Mouse (Mus musculus): ENCODE results near the gene Serpine3.

The Serpine3 gene

DNA sequence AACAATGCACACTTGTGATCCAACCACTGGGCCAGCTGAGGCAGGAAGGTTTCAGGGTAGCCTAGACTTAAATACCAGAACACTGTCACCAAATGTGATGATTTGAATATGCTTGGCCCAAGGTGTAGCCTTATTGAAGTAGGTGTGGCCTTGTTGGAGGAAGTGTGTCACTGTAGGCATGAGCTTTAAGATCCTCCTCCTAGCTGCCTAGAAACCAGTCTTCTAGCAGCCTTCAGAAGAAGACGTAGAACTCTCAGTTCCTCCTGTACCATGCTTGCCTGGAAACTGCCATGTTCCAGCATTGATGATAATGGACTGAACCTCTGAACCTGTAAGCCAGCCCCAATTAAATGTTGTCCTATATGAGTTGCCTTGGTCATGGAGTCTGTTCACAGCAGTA is 72.2 kb downstream of the Serpine3 start:
- ATAC-seq (ENCODE audit: insufficient number of reproducible peaks, low FRiP score, low TSS enrichment) = no peak

All from cerebellum, adult (tissue).